Mouse (Mus musculus): ENCODE measurements around the gene Taok3.

Gene Taok3

GRCm38 (mm10) chr5:117147187-117148095 lies 27.5 kb downstream of the Taok3 start:
- DNase-seq, result no peak

GRCm38 (mm10) chr5:117149054-117149942 lies 29.4 kb downstream of the Taok3 start:
- DNase-seq, result no peak

DNA sequence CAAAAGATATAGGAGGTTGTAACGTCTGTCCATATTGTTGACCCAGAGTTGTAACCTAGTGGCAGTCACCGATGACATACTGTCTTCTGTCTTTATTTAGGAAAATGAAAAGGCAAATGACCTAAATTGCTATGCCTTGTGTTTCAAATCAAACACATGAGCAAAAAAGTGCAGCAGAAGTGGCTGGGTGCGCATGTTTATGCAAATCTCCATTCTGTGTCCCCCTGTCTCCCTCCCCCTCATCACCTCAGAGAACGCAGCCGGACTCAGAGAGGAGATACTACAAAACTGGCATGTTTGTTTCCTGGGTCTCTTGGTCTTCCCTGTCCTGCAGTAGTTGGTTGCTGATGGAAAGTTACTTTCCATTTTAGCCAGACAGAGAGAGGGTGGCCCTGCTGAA lies 30.1 kb downstream of the Taok3 start:
- DNase-seq, result no peak

- DNase-seq, result no peak
These were observed 33.0 kb downstream of the Taok3 start for GRCm38 (mm10) chr5:117152944-117153343.

DNA sequence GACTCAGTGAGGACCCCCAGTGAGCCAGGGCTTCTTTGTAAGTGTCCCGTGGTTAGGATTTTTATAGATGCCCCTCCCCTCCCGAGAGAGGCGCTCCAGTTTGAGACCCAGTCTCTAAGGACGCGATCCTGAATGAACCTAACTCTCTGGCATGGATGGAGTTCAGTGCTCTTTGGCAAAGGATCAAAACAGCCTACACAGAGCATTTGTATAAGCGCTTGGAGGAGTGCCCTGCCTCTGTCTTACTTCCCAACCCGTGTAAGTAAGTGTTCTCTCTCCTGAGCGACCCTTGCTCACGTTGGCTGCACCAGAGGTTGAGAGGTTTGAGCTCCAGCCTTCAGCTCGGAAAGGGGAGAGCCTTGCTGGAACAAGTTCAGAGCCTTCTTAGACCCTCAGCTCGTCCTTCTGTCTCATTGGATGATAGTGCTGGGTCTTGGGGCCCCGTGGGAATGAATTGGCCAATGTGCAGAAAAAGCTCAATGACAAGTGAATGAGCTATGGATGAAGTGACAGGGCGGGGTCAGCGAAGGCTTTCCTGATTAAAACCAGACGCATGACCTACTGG lies 33.7 kb downstream of the Taok3 start:
- DNase-seq, result peak; percentile 49

DNA sequence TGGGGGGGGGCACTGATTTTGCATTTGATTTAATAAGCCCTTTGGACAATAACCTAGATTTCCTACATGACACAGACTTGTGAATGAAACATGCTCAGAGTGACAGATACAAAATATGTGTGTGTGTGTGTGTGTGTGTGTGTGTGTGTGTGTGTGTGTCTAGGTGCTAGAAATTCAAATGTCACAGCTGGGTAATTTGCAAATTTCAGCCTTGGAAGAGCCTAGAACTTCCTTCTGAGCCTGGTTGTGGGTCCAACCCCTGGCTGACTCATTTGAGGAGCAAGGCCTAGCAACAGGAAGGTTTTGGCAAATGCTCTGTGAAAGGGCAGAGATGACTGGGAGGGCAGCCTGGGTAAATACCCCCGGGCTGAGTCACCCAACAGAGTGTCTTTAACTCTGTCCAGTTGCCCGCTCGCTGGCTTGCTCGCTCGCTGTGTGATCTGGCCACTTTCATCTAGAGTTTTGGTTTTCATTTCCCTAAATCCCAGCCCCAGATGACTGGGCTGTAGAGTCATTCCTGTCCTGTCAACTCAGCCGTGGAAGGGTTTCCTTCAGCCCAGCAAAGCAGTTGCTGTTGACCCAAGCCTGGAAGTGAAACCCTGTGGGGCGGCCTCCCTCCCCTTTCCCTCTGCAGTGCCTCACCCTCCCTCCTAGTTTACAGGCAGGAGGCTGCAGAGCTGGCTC lies 38.5 kb downstream of the Taok3 start:
- peak; percentile 68 for DNase-seq

GRCm38 (mm10) chr5:117159326-117159725 lies 39.4 kb downstream of the Taok3 start:
- no peak for DNase-seq

GRCm38 (mm10) chr5:117159805-117160291 lies 39.9 kb downstream of the Taok3 start:
- no peak for DNase-seq

GRCm38 (mm10) chr5:117160499-117160898 lies 40.6 kb downstream of the Taok3 start:
- DNase-seq, result no peak

- no peak for DNase-seq
These were observed 43.9 kb downstream of the Taok3 start for GRCm38 (mm10) chr5:117163790-117164189.

GRCm38 (mm10) chr5:117164516-117164915 lies 44.6 kb downstream of the Taok3 start:
- DNase-seq, result no peak

DNA sequence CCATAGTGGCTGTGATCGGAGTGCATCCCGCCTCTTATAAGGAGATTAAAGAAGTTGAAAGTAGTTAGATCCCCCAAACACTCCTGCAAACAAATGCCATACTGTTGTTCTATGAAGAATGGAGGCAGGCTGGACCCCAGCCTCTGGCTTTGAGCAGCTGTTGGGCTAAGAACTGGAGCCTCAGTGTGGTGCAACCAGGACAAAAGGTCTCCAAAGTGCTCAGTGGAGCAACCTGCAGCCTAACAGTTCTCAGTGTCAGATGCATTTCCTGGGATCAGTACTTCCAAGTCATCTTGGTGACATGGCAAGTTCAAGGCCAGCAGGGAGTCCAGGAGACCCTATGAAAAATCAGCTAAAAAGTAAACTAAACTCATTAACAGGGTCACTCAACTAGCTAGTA lies 45.0 kb downstream of the Taok3 start:
- DNase-seq, result no peak

GRCm38 (mm10) chr5:117165946-117166345 lies 46.0 kb downstream of the Taok3 start:
- DNase-seq, result no peak

DNA sequence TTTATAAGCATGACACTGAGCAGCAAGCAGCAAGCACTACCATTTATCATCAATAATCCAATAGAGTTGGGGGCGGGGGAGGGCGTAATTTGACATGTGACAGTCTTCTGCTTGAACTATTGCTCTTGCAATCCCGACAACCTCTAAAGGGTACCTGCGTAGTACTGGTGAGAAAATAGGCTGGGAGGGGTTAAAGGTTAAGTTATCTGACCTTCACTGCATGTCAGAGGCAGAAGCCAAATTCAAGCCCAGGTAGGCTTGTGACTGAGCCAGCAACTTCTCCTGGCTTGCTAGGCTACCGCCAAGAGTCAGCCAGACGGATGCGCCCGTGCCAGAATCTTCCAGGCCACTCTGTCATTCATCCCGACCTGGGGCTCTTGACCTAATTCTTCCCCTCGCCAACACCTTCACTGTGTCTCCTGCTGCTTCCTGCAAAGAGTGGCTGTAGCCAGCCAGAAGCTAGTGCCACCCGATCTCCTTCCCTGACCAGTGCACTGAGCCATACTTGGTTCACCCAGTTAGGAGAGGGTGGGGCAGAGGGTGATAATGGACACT lies 47.0 kb downstream of the Taok3 start:
- DNase-seq, result no peak

GRCm38 (mm10) chr5:117168351-117169100 lies 48.6 kb downstream of the Taok3 start:
- DNase-seq, result no peak

- no peak for DNase-seq
These were observed 54.1 kb downstream of the Taok3 start for GRCm38 (mm10) chr5:117174057-117174456.

GRCm38 (mm10) chr5:117175896-117176295 lies 56.0 kb downstream of the Taok3 start:
- peak; percentile 45 for DNase-seq

DNA sequence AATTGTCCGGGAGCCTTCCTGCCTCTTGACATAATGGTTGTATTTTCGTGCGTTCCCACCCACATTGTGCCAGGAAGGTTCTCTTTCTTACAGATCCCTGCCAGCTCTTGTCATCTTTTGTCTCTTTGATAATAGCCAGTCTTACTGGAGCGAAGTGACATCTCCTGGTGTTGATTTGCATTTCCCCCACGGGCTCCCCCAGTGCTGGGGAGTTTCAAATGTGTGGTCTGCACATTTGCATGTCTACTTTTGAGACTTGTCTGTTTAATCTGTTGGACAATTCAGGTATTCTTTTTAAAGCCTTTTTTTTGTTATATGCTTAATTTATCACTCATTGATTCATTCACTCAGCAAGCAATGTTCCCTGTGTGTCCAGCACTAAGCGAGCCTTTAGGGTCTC lies 58.1 kb downstream of the Taok3 start:
- DNase-seq, result no peak

DNA sequence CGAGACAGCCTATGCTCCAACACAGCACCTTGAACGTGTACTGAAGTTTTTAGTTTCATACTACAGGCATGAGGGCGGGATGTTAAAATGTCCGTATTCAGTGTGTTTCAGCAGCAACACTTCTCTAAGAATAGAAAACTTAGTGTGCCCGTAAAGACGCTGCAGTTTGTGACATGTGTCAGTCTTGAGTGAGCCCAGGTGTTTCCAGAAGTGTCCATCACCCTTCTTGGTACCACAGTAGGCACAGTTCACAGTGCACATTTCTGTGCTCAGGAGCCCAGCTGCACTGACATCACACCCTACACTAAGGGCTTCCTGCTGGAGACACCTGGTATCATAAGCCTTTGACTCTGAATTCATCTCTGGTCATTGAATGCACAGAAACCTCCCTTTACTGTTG lies 58.6 kb downstream of the Taok3 start:
- no peak for DNase-seq

DNA sequence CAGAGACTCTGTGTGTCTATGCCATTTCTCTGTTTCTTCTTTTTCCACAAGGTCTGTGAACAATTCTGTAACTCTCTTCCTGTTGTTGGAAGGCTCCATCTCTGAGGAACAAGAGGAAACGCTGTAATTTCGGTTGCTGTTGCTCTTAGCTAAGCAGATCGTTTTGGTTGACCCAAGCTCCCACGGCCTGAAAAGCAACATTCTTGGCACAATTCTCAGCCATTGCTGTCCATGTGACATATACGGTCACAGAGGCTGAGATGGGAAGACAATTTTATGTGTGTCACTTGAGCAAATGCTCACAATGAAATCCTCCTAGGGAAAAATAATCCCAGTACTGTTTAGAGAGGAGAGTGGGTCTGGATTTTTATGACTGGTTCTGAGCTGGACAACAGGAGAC lies 62.0 kb downstream of the Taok3 start:
- DNase-seq, result no peak

DNA sequence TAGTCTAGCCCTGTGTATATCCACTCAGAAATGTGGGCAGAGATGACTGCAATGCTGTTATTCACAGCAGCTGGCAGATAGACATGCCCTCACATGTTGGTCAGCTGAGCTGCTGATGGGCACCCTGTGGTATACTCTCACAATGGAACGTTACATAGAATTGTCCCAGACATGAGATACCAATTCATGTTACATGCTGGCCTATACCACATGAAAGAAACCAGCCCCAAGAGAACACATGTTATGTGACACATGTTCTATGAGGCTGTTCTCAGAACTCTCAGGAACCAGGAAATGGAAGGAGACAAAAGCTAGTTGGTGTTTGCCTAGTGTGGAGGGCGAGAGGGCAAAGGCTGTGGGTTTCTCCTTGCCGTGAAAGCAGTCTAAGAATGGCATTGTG lies 62.5 kb downstream of the Taok3 start:
- DNase-seq, result no peak

GRCm38 (mm10) chr5:117184832-117185231 lies 64.9 kb downstream of the Taok3 start:
- DNase-seq, result no peak

Data from lung, postnatal 36 days (tissue).